Mouse (Mus musculus): Measurements from ENCODE around the gene Ctf2.
A peak's percentile ranks its signal among the peaks of the same experiment; 100 is the strongest.
"Not testable (repeated sequence)": the region's sequence is repeated elsewhere in the genome, so short reads cannot be mapped to it uniquely, and the experiment has no call there.

The Ctf2 gene

GRCm38 (mm10) chr7:127732066-127732465, at the start of gene Ctf2:
Gene Ctf2, minus strand, starts transcription at chr7:127732166.
- not testable (repeated sequence) for DNase-seq

GRCm38 (mm10) chr7:127778350-127778749, 46.4 kb upstream of the Ctf2 start:
- DNase-seq: peak; percentile 66

DNA sequence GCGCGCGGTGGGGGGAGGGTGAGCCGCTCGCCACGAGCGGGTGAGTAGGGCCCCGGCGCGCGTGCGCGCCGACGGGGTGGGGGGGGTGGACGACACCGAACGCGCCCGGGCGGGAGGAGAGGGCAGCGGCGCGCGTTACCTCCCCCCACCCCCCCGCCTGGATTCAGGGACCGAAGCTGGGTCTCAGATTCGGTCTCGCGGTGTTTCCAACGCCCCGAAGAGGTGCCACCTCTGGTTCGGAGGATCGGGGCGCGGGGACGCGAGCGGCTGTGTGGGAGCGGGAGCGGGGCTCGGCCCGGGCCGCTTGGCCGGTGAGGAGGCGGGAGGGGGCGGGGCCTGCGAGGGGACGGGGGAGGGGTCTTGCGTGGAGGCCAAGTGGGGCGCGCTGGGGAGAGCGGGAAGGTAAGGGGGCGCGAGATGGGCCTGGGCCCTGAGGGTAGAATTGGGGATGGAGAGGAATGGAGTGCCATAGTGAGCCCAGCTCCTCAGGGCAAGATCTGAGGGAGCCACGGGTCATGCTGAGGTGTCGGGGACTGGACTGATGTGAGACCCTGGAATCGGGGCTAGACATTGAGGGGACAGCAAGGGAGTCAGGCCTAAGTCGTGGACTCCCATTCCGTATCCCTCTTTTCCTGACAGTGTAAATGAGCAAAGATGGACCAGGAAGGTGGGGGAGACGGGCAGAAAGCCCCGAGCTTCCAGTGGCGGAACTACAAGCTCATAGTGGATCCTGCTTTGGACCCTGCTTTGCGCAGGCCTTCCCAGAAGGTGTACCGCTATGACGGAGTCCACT, 45.7 kb upstream of the Ctf2 start:
- DNase-seq: peak; percentile 62

GRCm38 (mm10) chr7:127776878-127777473, 45.0 kb upstream of the Ctf2 start:
- peak; percentile 97 for DNase-seq

- peak; percentile 92 for DNase-seq
Observed at GRCm38 (mm10) chr7:127776426-127776825, 44.5 kb upstream of the Ctf2 start, which contains the start of gene Setd1a. Gene Setd1a, plus strand, starts transcription at chr7:127776670.

DNA sequence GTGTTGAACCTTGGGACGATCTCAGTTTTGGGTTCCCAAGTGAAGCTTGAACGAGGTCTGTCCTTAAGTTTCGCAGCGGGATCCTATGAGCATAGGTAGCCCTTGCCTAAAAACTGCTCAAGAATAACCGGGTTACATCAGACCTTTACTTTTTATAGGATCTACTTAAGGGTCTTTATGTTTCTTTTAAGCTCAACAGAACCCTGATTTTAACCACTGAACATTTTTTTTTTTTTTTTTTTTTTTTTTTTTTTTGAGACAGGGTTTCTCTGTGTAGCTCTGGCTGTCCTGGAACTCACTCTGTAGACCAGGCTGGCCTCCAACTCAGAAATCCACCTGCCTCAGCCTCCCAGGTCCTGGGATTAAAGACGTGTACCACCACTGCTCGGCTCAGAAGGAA, 43.9 kb upstream of the Ctf2 start:
- DNase-seq: not testable (repeated sequence)

DNA sequence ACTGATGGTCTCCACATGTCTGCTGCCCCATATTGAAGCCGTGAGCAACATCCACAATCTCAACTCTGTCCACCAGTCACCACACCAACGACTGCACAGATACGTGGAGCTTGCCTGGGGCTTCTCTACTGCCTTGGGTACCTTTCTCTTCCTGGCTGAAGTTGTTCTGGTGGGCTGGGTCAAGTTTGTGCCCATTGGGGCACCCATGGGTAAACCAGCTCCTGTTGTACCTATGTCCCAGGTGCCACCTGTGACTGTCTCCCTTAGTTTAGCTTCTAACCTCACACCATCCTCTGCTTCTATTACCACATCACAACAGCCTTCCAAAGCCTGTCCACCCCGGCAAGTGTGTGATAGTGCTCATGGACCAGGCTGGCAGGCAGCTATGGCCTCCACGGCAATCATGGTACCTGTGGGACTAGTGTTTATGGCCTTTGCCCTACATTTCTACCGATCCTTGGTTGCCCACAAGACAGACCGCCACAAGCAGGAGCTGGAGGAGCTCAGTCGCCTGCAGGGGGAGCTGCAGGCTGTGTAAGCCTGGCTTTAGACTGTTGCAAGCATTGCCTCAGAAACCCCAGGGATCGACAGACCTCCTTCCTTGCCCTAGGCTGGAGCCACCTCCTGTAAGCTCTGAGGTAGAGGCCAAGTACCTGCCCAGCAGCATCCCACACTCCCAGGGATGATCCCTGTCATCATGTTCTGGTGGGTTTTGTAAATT, 41.9 kb upstream of the Ctf2 start:
- DNase-seq: peak; percentile 87

GRCm38 (mm10) chr7:127772557-127772956, 40.6 kb upstream of the Ctf2 start:
- DNase-seq: no peak

DNA sequence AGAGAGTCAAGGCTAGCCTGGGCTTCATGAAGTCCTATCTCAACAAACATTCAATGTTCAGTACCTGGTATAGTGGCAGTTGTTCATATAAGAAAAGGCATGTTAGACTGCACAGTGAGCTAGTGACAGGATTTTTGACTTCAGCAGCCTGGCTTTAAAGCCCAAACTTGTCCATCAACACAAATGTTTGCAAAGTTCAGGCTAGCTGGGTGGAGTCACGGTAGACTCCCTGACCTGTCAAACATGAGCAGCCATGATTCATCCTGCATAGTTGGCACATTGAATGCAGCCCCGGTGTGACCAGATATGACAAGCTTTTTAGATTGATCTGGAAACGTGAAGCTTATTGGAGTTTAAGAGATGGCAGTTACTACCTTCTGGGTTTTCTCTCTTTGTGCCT, 40.1 kb upstream of the Ctf2 start:
- no peak for DNase-seq

GRCm38 (mm10) chr7:127771262-127771661, 39.3 kb upstream of the Ctf2 start:
- DNase-seq: no peak

DNA sequence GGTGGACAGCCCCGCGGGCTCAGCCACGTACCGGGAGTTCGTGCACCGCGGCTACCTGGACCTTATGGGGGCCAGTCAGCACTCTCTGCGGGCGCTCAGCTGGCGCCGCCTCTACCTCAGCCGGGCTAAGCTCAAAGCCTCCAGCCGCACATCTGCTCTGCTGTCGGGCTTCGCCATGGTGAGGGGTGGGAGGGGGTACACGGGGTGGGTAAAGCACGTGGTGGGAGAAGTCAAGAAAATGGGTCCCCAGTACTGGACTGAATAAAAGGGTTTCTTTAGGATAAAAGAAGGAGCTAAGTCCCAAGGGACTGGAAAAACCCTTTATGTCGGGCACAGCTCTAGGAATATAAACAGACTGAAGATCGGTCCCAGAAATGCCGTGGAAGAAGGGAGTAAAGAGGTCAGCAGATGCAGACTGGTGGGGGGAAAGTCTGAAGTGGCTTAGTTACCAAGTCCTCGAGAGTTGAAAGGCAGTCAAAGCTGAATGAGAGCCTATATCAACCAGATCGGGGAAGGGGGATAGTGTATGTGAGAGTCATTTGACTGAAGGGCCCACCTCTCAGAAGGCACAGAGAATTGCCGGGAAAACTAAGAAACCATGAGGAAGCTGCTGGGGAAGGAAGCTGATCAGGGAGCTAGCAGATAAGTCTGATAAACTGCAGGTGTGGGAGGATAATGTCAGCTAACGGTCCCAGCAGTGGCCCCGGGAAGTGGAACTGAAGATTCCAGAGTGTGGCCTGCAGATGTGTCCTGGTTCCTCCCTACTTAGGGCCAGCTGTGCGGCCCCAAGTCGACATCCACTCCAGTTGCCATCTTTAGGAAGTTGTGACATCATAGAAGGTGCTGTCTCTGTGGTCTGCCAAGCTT, 38.3 kb upstream of the Ctf2 start:
- DNase-seq: no peak

DNA sequence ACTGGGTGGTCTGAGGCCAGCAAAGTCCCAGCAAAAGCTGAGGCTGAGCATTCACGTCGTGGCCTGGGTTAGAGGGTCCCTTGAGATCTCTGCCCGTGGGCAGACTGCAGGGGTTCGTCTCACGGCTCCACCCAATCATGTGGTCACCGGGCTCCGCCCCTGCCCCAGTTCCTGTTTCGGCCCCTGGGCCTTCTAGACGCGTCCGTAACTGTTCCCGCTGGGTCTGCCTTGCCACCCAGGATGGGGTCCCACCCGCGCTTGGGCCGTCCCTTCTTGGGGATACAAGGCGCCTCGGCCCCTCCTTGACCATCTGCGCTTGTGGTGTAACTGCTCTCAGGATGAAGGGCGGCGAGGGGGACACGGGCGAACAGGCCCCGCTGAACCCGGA, 37.7 kb upstream of the Ctf2 start, which contains the start of gene Orai3:
Gene Orai3 (plus strand): TSS at position 165 of the 388 bp plus-strand sequence.
- DNase-seq: peak; percentile 82

DNA sequence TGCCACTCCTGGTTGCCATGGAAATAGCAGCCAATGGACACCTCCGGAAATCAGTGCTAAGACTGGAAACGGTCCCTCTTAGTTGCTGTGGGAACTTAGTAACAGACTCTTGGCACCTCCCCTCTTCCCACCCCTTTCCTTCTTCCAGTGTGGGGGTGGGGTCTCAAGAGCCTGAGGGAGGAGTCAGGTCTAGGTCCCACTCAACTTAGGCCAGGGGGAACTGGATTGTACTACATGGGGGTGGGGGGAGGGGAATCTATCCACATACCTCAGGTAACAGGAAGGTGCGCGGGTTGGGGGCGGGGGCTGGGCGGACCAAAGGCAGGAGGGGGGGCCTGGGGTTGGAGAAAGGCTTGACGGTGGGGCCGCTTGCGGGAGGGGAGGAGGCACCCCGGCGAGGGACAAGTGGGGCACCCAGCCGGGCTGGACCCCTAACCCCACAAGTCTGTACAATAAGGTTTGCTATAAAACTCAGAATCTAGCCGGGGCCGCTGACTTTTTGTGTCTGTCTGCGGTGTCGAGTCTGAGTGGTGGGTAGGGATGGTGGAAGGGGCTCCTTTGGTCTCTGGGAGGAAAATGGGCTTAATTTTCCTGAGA, 37.1 kb upstream of the Ctf2 start:
- peak; percentile 95 for DNase-seq

DNA sequence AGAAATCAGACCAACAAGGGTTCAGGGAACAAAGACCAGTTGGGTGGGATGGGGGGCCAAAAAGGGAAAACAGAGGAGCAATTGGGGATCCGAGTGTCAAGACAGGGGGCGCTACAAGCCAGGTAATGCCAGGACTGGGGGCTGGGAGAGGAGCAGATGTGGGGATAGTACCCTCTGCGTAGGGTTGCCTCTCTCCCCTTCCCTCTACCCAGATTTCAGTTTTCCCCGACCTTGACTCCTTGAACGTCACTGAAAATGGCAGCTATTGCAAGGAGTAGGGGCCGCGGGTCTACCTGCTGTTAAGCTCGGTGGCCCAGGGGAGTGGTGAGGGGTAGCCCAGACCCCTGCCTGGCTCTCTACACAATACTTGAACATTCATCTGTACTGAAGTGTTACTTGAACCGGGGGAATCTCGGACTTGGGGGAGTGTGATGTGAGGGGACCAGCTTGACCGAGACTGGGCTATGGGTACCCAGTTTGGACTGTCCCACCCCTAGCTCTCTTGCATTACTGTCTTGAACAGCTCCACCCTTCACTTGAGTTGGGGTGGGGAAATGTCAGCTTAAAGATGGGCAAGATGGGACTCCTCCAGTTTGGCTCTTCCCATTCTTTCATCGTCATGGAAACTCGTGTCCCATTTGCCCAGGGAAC, 36.5 kb upstream of the Ctf2 start:
- DNase-seq: peak; percentile 63

DNA sequence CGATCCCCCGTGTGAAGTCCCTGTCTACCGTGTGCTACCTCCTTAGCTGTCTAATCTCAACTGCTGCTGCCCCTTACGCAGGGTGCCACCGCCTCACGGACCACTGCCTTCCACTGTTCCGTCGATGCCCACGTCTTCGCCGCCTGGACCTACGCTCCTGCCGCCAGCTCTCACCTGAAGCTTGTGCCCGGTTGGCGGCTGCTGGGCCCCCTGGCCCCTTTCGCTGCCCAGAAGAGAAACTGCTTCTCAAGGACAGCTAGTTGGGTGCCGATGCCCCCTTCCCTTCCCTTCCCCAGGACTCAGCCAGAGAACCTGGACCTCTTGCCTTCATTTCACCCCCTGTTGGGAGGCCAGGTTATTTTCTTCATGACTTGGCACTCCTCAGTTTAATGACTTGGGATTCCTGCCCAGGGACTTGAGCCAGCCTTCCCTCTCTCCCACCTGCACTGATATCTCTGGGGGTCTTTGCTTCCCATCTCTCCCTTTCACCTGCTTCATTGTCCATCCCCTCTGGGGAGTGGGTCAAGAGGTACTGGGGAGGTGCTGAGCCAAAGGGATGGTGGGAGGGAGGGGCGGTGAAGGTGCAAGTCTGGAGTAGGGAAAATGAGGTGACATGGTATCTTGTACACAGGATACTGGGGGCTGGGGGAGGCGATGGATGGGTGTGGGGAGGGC, 35.8 kb upstream of the Ctf2 start:
- DNase-seq: peak; percentile 65

GRCm38 (mm10) chr7:127766851-127767609, 35.1 kb upstream of the Ctf2 start:
- no peak for DNase-seq

DNA sequence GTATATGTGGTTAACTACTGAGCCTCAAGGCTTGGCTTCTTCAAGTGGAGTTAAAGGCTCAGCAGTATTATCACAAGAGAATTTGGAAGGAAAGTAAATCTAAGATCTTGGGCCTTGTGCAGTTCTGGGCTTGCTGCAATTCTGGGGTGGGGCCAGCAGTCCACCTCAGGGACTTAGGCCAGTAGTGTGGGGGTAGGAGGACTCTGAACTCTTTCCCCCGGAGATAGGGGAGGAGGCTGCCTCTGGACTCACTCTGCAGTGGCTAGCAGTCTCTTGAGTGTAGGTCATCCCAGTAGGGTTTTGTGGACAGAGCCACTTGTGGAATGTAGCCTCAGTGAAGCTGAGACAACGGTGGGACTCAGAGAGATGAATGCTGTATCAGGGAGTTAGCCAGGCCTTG, 33.8 kb upstream of the Ctf2 start:
- no peak for DNase-seq

DNA sequence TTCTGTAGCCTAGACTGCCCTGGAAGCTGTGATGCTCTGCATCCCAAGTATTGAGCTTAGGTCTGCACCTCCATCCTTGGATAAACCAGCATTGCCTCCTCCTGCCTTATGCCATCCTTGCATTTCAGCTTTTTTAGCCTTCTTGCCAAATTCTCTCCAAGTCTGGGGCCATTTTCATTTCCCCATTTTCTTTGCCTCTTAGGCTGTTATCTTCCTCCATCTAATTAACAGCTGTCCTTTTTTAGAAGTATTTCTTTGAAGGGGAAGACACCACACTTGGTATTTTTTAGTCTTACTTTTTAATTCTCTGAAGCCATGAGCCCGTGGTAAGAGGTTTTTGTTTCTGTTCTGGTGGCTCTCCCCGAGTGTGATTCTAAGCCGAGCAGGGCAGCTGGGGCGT, 31.7 kb upstream of the Ctf2 start:
- DNase-seq: no peak

DNA sequence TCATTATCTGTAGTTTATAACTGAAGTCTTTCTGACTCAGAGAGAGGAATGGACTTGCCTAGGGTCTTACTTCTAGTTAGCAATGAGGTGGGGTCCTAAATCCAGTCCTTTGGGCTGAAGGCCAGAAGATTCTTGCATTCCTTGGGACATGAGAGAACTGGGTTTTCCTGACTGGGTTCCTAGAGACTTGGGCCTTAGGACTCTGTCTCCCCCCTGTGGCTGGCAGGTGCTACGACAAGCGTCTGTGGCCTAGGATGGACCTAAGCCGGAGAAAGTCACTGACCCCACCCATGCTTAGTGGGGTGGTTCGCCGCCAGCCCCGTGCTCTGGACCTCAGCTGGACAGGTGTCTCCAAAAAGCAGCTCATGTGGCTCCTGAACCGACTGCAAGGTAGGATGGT, 29.1 kb upstream of the Ctf2 start:
- DNase-seq: peak; percentile 80

GRCm38 (mm10) chr7:127760478-127760877, 28.5 kb upstream of the Ctf2 start:
- no peak for DNase-seq
